Mouse (Mus musculus): ENCODE measurements around the gene Spock3. TPM values are rescaled to one million over a fixed set of nuclear protein-coding genes. Genes with fewer than 3 reads are reported as not detected.
"Not testable (repeated sequence)": the region's sequence is repeated elsewhere in the genome, so short reads cannot be mapped to it uniquely, and the experiment has no call there.

The Spock3 gene
- polyA plus RNA-seq (2016; fragmentation: Nextera tagmentation; extraction: Ambion mirVana): 3.2 and 5.0 TPM in 2 replicates

- peaks cover 21% of the 10 kb centered on the region for H3K27me3 ChIP-seq (replicated peaks; ENCODE audit: low read depth, poor library complexity, severe bottlenecking)
- peaks cover 8% of the 10 kb centered on the region; the same call in 1 of the 2 replicates for H3K4me1 ChIP-seq
- WGBS: 46% methylated on average over 2 of the region's 2 CpGs
- peak within 1 kb of the TSS; percentile 80 for H3K27ac ChIP-seq (replicated peaks)
- peak within 1 kb of the TSS; percentile 74 for H3K4me3 ChIP-seq
- no peaks in the 10 kb centered on the region for H3K36me3 ChIP-seq (replicated peaks)
- H3K9me3 ChIP-seq: no peaks in the 10 kb centered on the region
- no peak for DNase-seq (ENCODE audit: low spot score)
These were observed at the start of gene Spock3 for GRCm38 (mm10) chr8:62950709-62951108. Spock3 (plus strand) TSS chr8:62951009.

DNA sequence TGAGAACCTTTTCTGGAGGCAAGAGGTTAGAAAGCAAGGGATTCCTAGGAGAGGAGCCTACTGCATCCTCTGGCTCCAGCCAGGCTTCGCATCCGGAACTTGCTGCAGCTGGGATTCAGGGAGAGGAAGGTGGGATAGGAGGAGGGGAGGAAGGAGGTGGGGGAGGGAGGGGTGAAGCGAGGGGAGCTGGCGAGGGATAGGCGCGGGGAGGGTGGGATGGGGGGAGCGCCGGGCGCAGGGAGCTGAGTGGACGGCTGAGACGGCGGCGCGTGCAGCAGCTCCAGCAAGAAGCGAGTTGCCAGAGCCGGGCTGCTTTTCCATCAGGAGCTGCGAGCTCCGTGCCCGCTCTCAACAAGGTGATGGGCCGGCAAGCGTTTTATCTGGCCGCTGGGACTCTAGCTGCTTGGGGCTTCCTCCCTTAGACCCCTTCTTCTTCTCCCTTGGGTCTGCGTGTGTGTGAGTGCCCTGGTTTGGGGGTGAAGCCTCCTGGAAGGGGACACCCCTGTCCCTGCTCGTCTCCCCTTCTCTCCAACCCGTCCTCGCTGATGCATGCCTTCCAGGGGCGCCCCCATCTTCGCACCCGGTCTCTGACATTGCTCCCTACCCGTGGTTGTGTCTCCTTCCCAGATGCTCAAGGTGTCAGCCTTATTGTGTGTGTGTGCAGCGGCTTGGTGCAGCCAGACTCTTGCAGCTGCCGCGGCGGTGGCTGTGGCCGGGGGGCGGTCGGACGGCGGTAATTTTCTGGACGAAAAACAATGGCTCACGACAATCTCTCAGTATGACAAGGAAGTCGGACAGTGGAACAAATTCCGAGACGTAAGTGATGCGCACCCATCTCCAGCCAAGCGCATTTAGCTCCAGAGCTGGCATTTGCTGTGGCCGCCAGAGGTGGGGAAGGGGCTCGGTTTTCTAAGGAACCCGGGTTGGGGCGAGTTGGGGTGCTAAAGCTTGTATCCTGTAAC is 645 bp downstream of the Spock3 start:
- DNase-seq (ENCODE audit: low spot score): peak; percentile 82
- under 1% methylated on average over 50 of the region's 50 CpGs for WGBS
- Histone ChIP-seq H3K4me3 (peak overlapping the region; percentile 74), H3K27ac (replicated peaks) (peak overlapping the region; percentile 80), H3K4me1 (peaks cover 8% of the 10 kb centered on the region; the same call in 1 of the 2 replicates), H3K9me3 (no peaks in the 10 kb centered on the region), H3K27me3 (replicated peaks; ENCODE audit: low read depth, poor library complexity, severe bottlenecking) (peaks cover 21% of the 10 kb centered on the region), H3K36me3 (replicated peaks) (no peaks in the 10 kb centered on the region)

GRCm38 (mm10) chr8:62952481-62952880 is 1.7 kb downstream of the Spock3 start:
- no peaks in the 10 kb centered on the region for H3K9me3 ChIP-seq
- H3K4me1 ChIP-seq: peaks cover 8% of the 10 kb centered on the region; the same call in 1 of the 2 replicates
- 20% methylated on average over 3 of the region's 3 CpGs for WGBS
- H3K36me3 ChIP-seq (replicated peaks): no peaks in the 10 kb centered on the region
- peak overlapping the region; percentile 74 for H3K4me3 ChIP-seq
- no peak overlapping the region for H3K27ac ChIP-seq (replicated peaks)
- peaks cover 21% of the 10 kb centered on the region for H3K27me3 ChIP-seq (replicated peaks; ENCODE audit: low read depth, poor library complexity, severe bottlenecking)
- DNase-seq (ENCODE audit: low spot score): no peak

DNA sequence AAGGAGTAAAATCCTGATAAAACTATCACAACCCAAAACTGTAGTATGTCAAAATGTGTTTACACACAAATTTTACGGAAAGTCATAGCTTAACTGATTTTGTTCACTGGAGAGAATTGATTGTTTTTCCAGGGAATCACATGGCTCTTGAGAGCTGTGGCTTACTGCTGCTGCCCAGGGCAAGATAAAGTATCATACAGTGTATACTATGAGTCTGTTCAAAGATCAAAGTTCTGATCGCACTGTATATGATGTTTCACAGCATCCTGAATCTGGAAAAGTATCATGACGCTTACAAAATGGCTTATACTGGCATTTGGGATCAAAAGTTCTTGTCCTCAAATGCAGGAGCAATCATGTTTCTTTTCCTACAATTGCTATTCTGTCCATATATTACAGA is 11.8 kb downstream of the Spock3 start:
- no peaks in the 10 kb centered on the region for H3K36me3 ChIP-seq (replicated peaks)
- no peaks in the 10 kb centered on the region for H3K27me3 ChIP-seq (replicated peaks; ENCODE audit: low read depth, poor library complexity, severe bottlenecking)
- 94% methylated on average over 3 of the region's 3 CpGs for WGBS
- H3K4me1 ChIP-seq: no peaks in the 10 kb centered on the region
- H3K9me3 ChIP-seq: no peaks in the 10 kb centered on the region
- H3K27ac ChIP-seq (replicated peaks): no peak overlapping the region
- DNase-seq (ENCODE audit: low spot score): no peak
- H3K4me3 ChIP-seq: no peak overlapping the region

DNA sequence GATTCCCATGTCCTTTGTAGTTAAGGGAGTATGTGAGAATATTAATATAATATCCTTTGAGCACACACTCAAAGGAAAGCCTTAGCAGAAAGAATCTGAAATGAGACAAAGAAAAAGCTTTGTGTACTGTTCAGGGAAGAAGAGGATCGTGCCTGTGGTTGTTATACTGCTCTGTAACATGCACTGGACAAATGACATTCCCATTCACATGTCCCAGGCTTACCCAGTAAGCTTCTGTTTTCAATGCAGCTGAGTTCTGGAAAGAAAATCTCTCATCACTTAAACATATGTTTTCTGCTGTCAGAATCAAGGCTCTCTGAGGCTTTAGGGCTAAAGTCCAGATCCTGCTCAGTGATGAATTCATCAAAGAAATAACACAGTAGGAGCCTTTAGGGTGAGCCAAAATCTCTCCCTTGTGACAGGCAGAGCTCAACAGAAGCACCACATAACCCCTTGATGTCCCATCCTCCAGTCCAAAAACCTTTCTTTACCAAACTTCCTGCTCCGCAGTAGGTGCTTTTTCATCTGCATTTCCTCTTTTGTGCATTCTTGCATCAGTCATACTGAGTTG is 19.1 kb downstream of the Spock3 start:
- H3K4me3 ChIP-seq: no peak overlapping the region
- no peaks in the 10 kb centered on the region for H3K36me3 ChIP-seq (replicated peaks)
- no peak for DNase-seq (ENCODE audit: low spot score)
- no peak overlapping the region for H3K27ac ChIP-seq (replicated peaks)
- H3K4me1 ChIP-seq: no peaks in the 10 kb centered on the region
- H3K9me3 ChIP-seq: no peaks in the 10 kb centered on the region
- WGBS: 87% methylated on average over 2 of the region's 2 CpGs
- no peaks in the 10 kb centered on the region for H3K27me3 ChIP-seq (replicated peaks; ENCODE audit: low read depth, poor library complexity, severe bottlenecking)

DNA sequence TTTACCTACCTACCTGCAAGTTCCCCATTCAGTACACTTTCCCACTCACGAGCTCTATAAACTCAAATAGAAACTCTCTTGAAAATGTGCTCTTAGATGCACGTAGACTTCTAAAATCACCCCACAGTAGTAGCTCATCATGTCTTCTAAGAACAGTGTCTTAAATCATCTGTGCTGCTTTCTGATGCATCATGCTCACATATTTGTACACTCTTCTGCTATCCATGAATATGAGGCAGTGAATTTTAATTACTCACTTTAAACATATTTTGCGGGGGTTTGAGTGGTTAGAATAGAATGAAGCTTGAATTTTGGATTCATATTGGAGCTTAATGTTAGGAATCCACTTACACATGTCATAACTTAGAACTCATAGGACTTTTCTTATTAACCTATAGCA is 138.2 kb downstream of the Spock3 start:
- no peak overlapping the region for H3K27ac ChIP-seq (replicated peaks)
- no peak for DNase-seq (ENCODE audit: low spot score)
- 80% methylated on average over 3 of the region's 3 CpGs for WGBS

GRCm38 (mm10) chr8:63098200-63098599 is 147.4 kb downstream of the Spock3 start:
- Histone ChIP-seq H3K4me3 (no peak overlapping the region), H3K36me3 (replicated peaks) (no peaks in the 10 kb centered on the region), H3K27ac (replicated peaks) (no peak overlapping the region), H3K9me3 (no peaks in the 10 kb centered on the region), H3K4me1 (no peaks in the 10 kb centered on the region), H3K27me3 (replicated peaks; ENCODE audit: low read depth, poor library complexity, severe bottlenecking) (no peaks in the 10 kb centered on the region)
- 94% methylated on average over 2 of the region's 2 CpGs for WGBS
- no peak for DNase-seq (ENCODE audit: low spot score)

More for the DNA sequence above, 138.2 kb downstream of the Spock3 start:
- Histone ChIP-seq H3K4me1 (no peaks in the 10 kb centered on the region), H3K27me3 (replicated peaks; ENCODE audit: low read depth, poor library complexity, severe bottlenecking) (no peaks in the 10 kb centered on the region), H3K4me3 (no peak overlapping the region), H3K36me3 (replicated peaks) (no peaks in the 10 kb centered on the region), H3K9me3 (no peaks in the 10 kb centered on the region)

GRCm38 (mm10) chr8:63109761-63110160 is 159.0 kb downstream of the Spock3 start:
- H3K4me3 ChIP-seq: no peak overlapping the region
- H3K36me3 ChIP-seq (replicated peaks): no peaks in the 10 kb centered on the region
- no peaks in the 10 kb centered on the region for H3K4me1 ChIP-seq
- 68% methylated on average over 1 of the region's 1 CpGs for WGBS
- no peak overlapping the region for H3K27ac ChIP-seq (replicated peaks)
- H3K27me3 ChIP-seq (replicated peaks; ENCODE audit: low read depth, poor library complexity, severe bottlenecking): no peaks in the 10 kb centered on the region
- no peak for DNase-seq (ENCODE audit: low spot score)
- H3K9me3 ChIP-seq: no peaks in the 10 kb centered on the region

- H3K4me3 ChIP-seq: no peak overlapping the region
These were observed 162.1 kb downstream of the Spock3 start for GRCm38 (mm10) chr8:63112919-63113318.

GRCm38 (mm10) chr8:63120508-63120907 is 169.7 kb downstream of the Spock3 start:
- 78% methylated on average over 2 of the region's 2 CpGs for whole genome bisulfite sequencing
- Histone ChIP-seq H3K27ac (replicated peaks) (no peak overlapping the region), H3K4me1 (no peaks in the 10 kb centered on the region), H3K36me3 (replicated peaks) (no peaks in the 10 kb centered on the region), H3K27me3 (replicated peaks; ENCODE audit: low read depth, poor library complexity, severe bottlenecking) (no peaks in the 10 kb centered on the region), H3K4me3 (no peak overlapping the region), H3K9me3 (no peaks in the 10 kb centered on the region)
- no peak for DNase-seq (ENCODE audit: low spot score)

More at GRCm38 (mm10) chr8:63112919-63113318, 162.1 kb downstream of the Spock3 start:
- Histone ChIP-seq H3K27me3 (replicated peaks; ENCODE audit: low read depth, poor library complexity, severe bottlenecking) (no peaks in the 10 kb centered on the region), H3K27ac (replicated peaks) (no peak overlapping the region), H3K9me3 (no peaks in the 10 kb centered on the region), H3K36me3 (replicated peaks) (no peaks in the 10 kb centered on the region), H3K4me1 (no peaks in the 10 kb centered on the region)
- DNase-seq (ENCODE audit: low spot score): no peak
- 80% methylated on average over 1 of the region's 1 CpGs for WGBS

- Histone ChIP-seq H3K4me3 (no peak overlapping the region), H3K27me3 (replicated peaks; ENCODE audit: low read depth, poor library complexity, severe bottlenecking) (no peaks in the 10 kb centered on the region), H3K9me3 (no peaks in the 10 kb centered on the region), H3K27ac (replicated peaks) (no peak overlapping the region), H3K4me1 (no peaks in the 10 kb centered on the region), H3K36me3 (replicated peaks) (no peaks in the 10 kb centered on the region)
- DNase-seq (ENCODE audit: low spot score): no peak
- 90% methylated on average over 3 of the region's 3 CpGs for WGBS
These were observed 184.6 kb downstream of the Spock3 start for GRCm38 (mm10) chr8:63135406-63135805.

- not testable (repeated sequence) for H3K27me3 ChIP-seq (replicated peaks; ENCODE audit: low read depth, poor library complexity, severe bottlenecking)
- 63% methylated on average over 2 of the region's 2 CpGs for WGBS
These were observed 213.1 kb downstream of the Spock3 start for GRCm38 (mm10) chr8:63163861-63164260.

DNA sequence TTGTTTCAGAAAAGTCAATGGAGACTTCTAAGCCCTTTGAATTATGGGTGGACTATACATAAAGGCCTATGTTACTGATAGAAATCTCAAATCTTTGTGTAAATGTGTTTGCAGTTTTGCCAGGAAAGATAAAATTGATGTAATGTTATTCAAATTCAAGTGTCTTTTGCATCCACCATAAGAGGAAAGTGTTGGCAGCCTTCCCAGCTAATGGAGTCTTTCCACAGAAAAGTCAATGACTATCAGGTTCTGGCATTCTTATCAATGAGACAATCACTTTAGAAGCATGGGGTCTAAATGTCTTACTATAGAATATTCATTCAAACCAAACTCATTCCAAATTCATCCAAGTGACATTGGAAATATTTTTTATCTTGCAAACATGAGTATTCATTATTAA is 214.5 kb downstream of the Spock3 start:
- DNase-seq (ENCODE audit: low spot score): no peak
- no peak overlapping the region for H3K4me3 ChIP-seq
- H3K9me3 ChIP-seq: no peaks in the 10 kb centered on the region
- H3K27me3 ChIP-seq (replicated peaks; ENCODE audit: low read depth, poor library complexity, severe bottlenecking): no peaks in the 10 kb centered on the region
- no peaks in the 10 kb centered on the region for H3K4me1 ChIP-seq
- H3K27ac ChIP-seq (replicated peaks): no peak overlapping the region
- no peaks in the 10 kb centered on the region for H3K36me3 ChIP-seq (replicated peaks)

More at GRCm38 (mm10) chr8:63163861-63164260, 213.1 kb downstream of the Spock3 start:
- H3K9me3 ChIP-seq; H3K36me3 ChIP-seq (replicated peaks); H3K27ac ChIP-seq (replicated peaks); DNase-seq (ENCODE audit: low spot score); H3K4me3 ChIP-seq; H3K4me1 ChIP-seq: not testable (repeated sequence)
